Mouse (Mus musculus) neural tube, embryonic 11.5 days (tissue): Measurements from ENCODE around the gene Cdcp1. TPM values are rescaled to one million over a fixed set of nuclear protein-coding genes. Genes with fewer than 3 reads are reported as not detected.

ENCODE experiments used
- ATAC-seq: fragments of 200-750 bp; cut with Nextera tagmentation; 2 replicates; pipeline ENCODE4 v1.8.0; 2017; ENCODE audit warnings: moderate number of reproducible peaks, mild to moderate bottlenecking, moderate TSS enrichment, moderate library complexity; ENCODE audit not compliant: insufficient read depth, low FRiP score, low TSS enrichment
- DNase-seq: peaks from one replicate; pipeline ENCODE4 v3.0.0-alpha.2; 2015; ENCODE audit warnings: low spot score
- H3K27ac ChIP-seq: fragments of 300-500 bp; sonication (generic); 2 replicates; pipeline ENCODE4 v1.5.1; 2014; ENCODE audit warnings: low read depth, mild to moderate bottlenecking, low read length
- H3K27me3 ChIP-seq: fragments of 300-500 bp; sonication (generic); 2 replicates; pipeline ENCODE4 v1.6.1; 2014; ENCODE audit warnings: mild to moderate bottlenecking, low read length, mixed read lengths; ENCODE audit not compliant: control insufficient read depth, insufficient read depth
- H3K36me3 ChIP-seq: fragments of 300-500 bp; sonication (generic); 2 replicates; pipeline ENCODE4 v1.6.1; 2014; ENCODE audit warnings: mild to moderate bottlenecking, low read length, moderate library complexity, mixed read lengths; ENCODE audit not compliant: control insufficient read depth, insufficient read depth
- H3K4me1 ChIP-seq: fragments of 300-500 bp; sonication (generic); 2 replicates; pipeline ENCODE4 v1.6.1; 2014; ENCODE audit warnings: low read length, mixed read lengths; ENCODE audit not compliant: control insufficient read depth, insufficient read depth
- H3K4me2 ChIP-seq: fragments of 300-500 bp; sonication (generic); 2 replicates; pipeline ENCODE4 v1.6.1; 2014; ENCODE audit warnings: low read depth, mild to moderate bottlenecking, moderate library complexity
- H3K4me3 ChIP-seq: fragments of 300-500 bp; sonication (generic); 2 replicates; pipeline ENCODE4 v1.5.1; 2014; ENCODE audit warnings: low read depth, low read length
- H3K9ac ChIP-seq: fragments of 300-500 bp; sonication (generic); 2 replicates; pipeline ENCODE4 v1.6.1; 2014; ENCODE audit warnings: mild to moderate bottlenecking, low read length
- H3K9me3 ChIP-seq: fragments of 300-500 bp; sonication (generic); 2 replicates; pipeline ENCODE4 v1.6.1; 2016; ENCODE audit warnings: low read length; ENCODE audit not compliant: control insufficient read depth
- WGBS: fragments of 180-500 bp; shearing (Covaris S2); extraction: QIAGEN DNeasy Blood & Tissue Kit; methylation state at CpG from one replicate; pipeline ENCODE4 v1.1.7; 2014; 5-methylcytosine and 5-hydroxymethylcytosine counted together
- polyA plus RNA-seq: library from polyadenylated mRNA; unstranded; fragments of >200 nt; fragmentation: Nextera tagmentation; extraction: Ambion mirVana; gene quantifications from 2 replicates; pipeline ENCODE4 v1.2.1, GENCODE M21; 2014

Gene Cdcp1
- polyA plus RNA-seq, 1 experiment from 2014 or later, result 0.58 TPM

DNA sequence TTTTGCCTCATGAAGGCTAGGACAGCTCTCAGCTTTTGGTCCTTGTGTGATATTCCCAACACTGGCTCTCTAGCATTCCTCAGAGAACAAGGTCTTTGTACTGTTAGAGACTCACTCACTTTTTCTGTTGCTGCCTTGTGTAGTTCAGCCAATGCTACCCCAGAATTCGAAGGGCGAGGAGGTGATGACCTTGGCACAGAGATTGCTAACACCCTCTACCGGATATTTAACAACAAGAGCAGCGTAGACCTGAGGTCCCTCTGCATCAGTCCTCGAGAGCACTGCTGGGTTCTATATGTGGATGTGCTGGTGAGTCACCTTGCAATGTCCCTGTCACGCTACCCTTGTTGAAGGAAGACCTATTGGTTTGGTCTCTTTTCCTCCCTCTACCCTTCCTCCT, 88.2 kb downstream of the Cdcp1 start:
- Histone ChIP-seq H3K4me2 (no peak overlapping the region), H3K27ac (no peak overlapping the region), H3K9ac (no peak overlapping the region), H3K4me3 (no peak overlapping the region), H3K36me3 (peaks cover 17% of the 10 kb centered on the region), H3K4me1 (no peaks in the 10 kb centered on the region), H3K9me3 (no peaks in the 10 kb centered on the region), H3K27me3 (no peaks in the 10 kb centered on the region)
- WGBS, result 96% methylated on average over 6 of the region's 6 CpGs
- DNase-seq (no peak), ATAC-seq (no peak)

DNA sequence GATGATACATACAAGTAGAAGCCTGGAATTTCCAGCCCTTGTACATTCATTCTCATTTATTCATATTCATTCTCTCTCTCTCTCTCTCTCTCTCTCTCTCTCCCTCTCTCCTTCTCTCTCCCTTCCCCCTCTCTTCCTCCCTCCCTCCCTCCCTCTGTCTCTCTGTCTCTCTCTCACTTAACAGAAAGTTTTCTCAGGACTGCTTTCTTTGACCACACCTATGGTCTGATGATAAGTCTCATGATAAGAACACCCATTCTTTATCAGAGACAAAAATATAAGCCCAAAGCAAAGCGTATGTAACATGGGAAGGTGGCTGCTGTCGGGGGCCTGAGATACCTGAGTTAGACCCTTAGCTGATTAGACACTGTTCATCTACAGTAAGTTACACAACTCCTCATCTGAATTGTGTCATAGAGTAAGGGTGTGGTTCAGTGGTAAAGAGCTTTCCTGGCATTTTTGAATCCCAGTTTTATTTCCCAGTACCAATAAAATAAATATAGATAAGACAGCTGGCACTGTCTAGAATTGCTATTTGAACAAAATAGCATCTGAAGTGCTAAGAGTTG, 91.3 kb downstream of the Cdcp1 start:
- Histone ChIP-seq H3K27me3 (no peaks in the 10 kb centered on the region), H3K36me3 (peaks cover 13% of the 10 kb centered on the region), H3K9me3 (no peaks in the 10 kb centered on the region), H3K4me1 (no peaks in the 10 kb centered on the region), H3K4me3 (no peak overlapping the region), H3K27ac (no peak overlapping the region), H3K9ac (no peak overlapping the region), H3K4me2 (no peak overlapping the region)
- ATAC-seq (no peak), DNase-seq (no peak)
- WGBS, result 97% methylated on average over 2 of the region's 2 CpGs

DNA sequence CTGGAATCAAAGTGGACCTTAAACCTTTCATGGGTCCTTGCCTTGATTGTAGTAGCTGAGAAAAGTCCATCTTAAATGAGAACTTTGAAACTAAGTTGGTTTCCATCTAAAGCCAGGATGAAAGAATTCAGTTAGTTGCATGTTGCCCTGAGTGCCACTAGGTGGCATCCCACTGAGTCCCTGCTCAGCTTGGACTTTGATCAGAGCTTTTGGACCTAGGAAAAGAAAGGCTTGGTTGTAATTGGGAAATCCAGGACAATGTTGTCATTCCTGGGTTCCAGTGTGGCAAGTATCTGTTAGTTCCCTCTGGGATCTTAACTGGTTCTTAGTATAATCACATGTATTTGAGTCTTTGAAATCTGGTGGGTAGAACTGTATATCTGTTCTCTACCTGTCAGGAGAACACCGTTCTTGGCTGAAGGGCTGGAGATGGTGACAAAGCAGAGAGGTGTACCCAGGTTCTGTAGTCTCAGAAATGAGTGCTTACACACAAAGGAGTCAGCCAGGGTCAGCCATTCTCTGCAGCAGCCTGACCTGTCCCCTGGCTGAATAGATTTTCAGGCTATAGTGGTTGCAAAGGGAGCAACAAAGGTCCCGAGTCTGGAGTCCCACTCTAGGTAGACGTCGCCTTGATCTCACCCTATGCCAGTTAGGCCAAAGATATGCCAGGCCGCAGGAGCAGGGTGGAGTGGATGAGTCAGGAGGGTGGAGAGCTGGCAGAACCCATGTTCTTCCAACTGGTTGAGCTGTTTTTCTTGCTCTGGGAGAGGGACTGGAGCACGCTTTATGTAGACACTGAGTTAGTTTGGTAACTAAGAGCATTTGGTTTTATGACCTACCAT, 92.0 kb downstream of the Cdcp1 start:
- no peaks in the 10 kb centered on the region for H3K9me3 ChIP-seq
- no peaks in the 10 kb centered on the region for H3K27me3 ChIP-seq
- H3K27ac ChIP-seq, result no peak overlapping the region
- 94% methylated on average over 6 of the region's 6 CpGs for WGBS
- DNase-seq (no peak), ATAC-seq (no peak)
- H3K4me1 ChIP-seq, result no peaks in the 10 kb centered on the region
- no peak overlapping the region for H3K9ac ChIP-seq
- H3K4me3 ChIP-seq, result no peak overlapping the region
- no peak overlapping the region for H3K4me2 ChIP-seq
- H3K36me3 ChIP-seq, result peaks cover 13% of the 10 kb centered on the region

DNA sequence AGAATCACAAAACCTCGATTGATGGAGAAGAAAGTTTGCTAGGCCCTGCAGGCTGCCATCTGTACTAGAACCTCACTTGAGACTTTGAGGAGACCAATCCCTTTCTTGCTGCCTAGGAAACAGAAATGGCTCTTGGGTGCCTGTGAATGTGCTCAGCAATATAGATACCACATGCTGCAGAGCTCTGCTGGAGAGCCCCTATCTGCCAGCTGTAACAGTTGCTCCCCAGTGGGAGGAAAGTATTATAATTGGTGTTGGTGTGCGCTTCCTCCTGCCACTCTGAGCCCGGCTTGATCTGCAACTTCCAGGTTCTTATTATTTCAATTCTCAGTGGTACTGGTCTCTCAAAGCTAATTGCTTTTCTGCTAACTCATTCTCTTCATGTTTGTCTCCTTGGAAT, 92.8 kb downstream of the Cdcp1 start:
- no peaks in the 10 kb centered on the region for H3K4me1 ChIP-seq
- DNase-seq (no peak), ATAC-seq (no peak)
- peaks cover 13% of the 10 kb centered on the region for H3K36me3 ChIP-seq
- no peak overlapping the region for H3K27ac ChIP-seq
- no peaks in the 10 kb centered on the region for H3K27me3 ChIP-seq
- WGBS, result 94% methylated on average over 3 of the region's 3 CpGs
- H3K4me2 ChIP-seq, result no peak overlapping the region
- H3K4me3 ChIP-seq, result no peak overlapping the region
- no peaks in the 10 kb centered on the region for H3K9me3 ChIP-seq
- no peak overlapping the region for H3K9ac ChIP-seq

Other genes with a start within 250 kb of the Cdcp1 start
- 16.9 and 19.8 TPM in 2 replicates for gene Tmem42, start 194.7 kb downstream of the Cdcp1 start, polyA plus RNA-seq
- 0.49 and 0.57 TPM in 2 replicates for gene Tgm4, start 181.3 kb downstream of the Cdcp1 start, polyA plus RNA-seq
- 60.5 and 66.4 TPM in 2 replicates for gene Zdhhc3, start 102.8 kb downstream of the Cdcp1 start, polyA plus RNA-seq
- 101 and 110 TPM in 2 replicates for gene Exosc7, start 102.8 kb downstream of the Cdcp1 start, polyA plus RNA-seq
- not detected in 2 replicates for gene Clec3b, start 65.1 kb downstream of the Cdcp1 start, polyA plus RNA-seq
- 7.6 and 8.8 TPM in 2 replicates for gene Tmem158, start 44.7 kb upstream of the Cdcp1 start, polyA plus RNA-seq
- gene Lars2, start 150.9 kb upstream of the Cdcp1 start, polyA plus RNA-seq, result 1,025 and 1,092 TPM in 2 replicates